Mouse (Mus musculus) C2C12 (cell line): ENCODE results near the gene Spata19. TPM values are rescaled to one million over a fixed set of nuclear protein-coding genes. Genes with fewer than 3 reads are reported as not detected.

Experiments used
- H3K27me3 ChIP-seq: one replicate; pipeline ENCODE4 v1.6.1; 2011; ENCODE audit not compliant: control insufficient read depth, insufficient read depth, insufficient read length
- H3K36me3 ChIP-seq: one replicate; pipeline ENCODE4 v1.6.1; 2011; ENCODE audit not compliant: control insufficient read depth, insufficient read depth
- H3K4me3 ChIP-seq: one replicate; pipeline ENCODE4 v1.5.1; 2011; ENCODE audit warnings: mild to moderate bottlenecking, control low read depth; ENCODE audit not compliant: poor library complexity, insufficient read depth, severe bottlenecking
- H3K79me2 ChIP-seq: one replicate; pipeline ENCODE4 v1.6.1; 2011; ENCODE audit not compliant: control insufficient read depth, insufficient read depth
- H3K79me3 ChIP-seq: one replicate; pipeline ENCODE4 v1.6.1; 2011; ENCODE audit warnings: low read depth, control low read depth
- H3ac ChIP-seq: one replicate; pipeline ENCODE3; 2011; ENCODE audit warnings: low read depth; ENCODE audit not compliant: control insufficient read depth, insufficient read length
- CEBPB ChIP-seq: IDR thresholded peaks from one replicate; pipeline ENCODE4 v1.6.1; 2011; ENCODE audit warnings: low read depth, mild to moderate bottlenecking, control low read depth, moderate library complexity
- CTCF ChIP-seq: IDR thresholded peaks from one replicate; pipeline ENCODE4 v1.5.1; 2011; ENCODE audit not compliant: control insufficient read depth, insufficient read depth, insufficient read length
- FOSL1 ChIP-seq: IDR thresholded peaks from one replicate; pipeline ENCODE4 v1.8.0; 2011; ENCODE audit warnings: mild to moderate bottlenecking, low read length; ENCODE audit not compliant: poor library complexity, insufficient read depth, severe bottlenecking
- MAX ChIP-seq: IDR thresholded peaks from one replicate; pipeline ENCODE4 v1.6.1; 2011; ENCODE audit warnings: mild to moderate bottlenecking, control low read depth
- MYOD1 ChIP-seq: IDR thresholded peaks from one replicate; pipeline ENCODE4 v1.6.1; 2011; ENCODE audit warnings: low read depth; ENCODE audit not compliant: control insufficient read depth, insufficient read length
- MYOG ChIP-seq: IDR thresholded peaks from one replicate; pipeline ENCODE4 v1.6.1; 2011; ENCODE audit not compliant: control insufficient read depth, insufficient read length; ENCODE audit errors: extremely low read depth
- USF1 ChIP-seq: IDR thresholded peaks from one replicate; pipeline ENCODE4 v1.6.1; 2011; ENCODE audit warnings: low read depth, mild to moderate bottlenecking, control low read depth, moderate library complexity
- polyA plus RNA-seq: library from polyadenylated mRNA; unstranded; fragments of >200 nt; fragmentation: generic; extraction: Trizol; gene quantifications from one replicate; pipeline ENCODE4 v1.2.1, GENCODE M21; 2012; ENCODE audit warnings: missing spikeins

Gene Spata19
- polyA plus RNA-seq, 1 experiment, result not detected

DNA sequence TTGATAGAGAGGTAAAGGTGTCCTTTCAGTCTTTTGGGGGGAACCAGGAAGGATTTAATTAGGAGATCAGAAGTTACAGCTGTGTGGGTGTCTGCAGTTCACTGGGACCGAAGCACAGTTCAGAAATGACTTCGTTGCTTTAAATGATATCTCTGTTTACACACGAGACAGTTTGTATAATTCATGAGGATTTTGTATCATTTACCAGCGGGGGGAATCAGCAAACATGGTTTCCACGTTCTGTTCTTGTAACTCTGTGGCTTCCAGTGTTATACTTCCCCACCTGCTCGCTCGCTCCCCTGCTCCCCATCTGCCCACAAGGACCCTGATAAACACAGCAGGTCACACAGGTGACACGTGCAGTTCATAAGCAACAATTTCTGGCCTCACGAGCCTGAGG is 39.3 kb downstream of the Spata19 start:
- Histone ChIP-seq H3K27me3 (no peaks in the 10 kb centered on the region), H3K36me3 (no peaks in the 10 kb centered on the region), H3ac (no peak overlapping the region), H3K79me2 (no peaks in the 10 kb centered on the region), H3K4me3 (no peak overlapping the region), H3K79me3 (no peaks in the 10 kb centered on the region)
- TF ChIP-seq MYOD1 (no peak), CEBPB (no peak), CTCF (no peak), MAX (no peak), FOSL1 (no peak), MYOG (no peak), USF1 (no peak)

DNA sequence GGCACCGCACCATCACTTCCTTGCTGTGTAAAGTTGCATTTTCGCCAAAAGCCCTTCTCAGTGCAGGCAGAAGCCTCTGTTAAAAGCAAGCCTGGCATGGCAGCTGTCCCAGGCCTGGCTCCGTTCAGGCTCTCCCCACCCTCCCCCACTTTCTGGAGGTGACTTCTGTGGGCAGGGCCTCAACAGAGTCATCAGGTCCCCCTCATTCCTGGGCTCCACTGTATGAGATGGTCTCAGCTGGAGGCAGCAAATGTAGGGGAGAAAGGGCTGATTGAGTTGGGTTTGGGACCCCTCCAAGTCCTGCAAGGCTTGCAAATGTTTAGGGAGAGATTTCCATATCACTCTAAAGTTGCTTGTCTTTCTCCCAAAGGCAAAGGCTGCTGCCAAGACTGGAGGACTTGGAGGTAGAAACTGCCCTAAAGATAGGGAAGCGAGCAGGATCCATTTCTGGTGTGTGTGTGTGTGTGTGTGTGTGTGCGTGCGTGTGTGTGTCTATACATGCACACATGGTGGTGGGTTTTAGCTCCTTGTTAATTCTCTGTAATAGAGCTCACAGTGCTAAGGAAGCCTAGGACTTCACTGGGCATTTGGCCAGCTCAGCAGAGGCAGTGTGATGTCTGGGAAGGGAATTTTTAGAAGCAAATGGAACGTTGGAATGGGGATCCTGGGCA is 40.9 kb downstream of the Spata19 start:
- TF ChIP-seq MYOG, result no peak
- TF ChIP-seq CEBPB, result no peak
- TF ChIP-seq MYOD1, result no peak
- no peak for TF ChIP-seq MAX
- no peak for TF ChIP-seq CTCF
- no peak for TF ChIP-seq FOSL1
- no peak for TF ChIP-seq USF1
- H3K79me3 ChIP-seq, result no peaks in the 10 kb centered on the region
- no peaks in the 10 kb centered on the region for H3K36me3 ChIP-seq
- H3K79me2 ChIP-seq, result no peaks in the 10 kb centered on the region
- no peak overlapping the region for H3ac ChIP-seq
- no peaks in the 10 kb centered on the region for H3K27me3 ChIP-seq
- H3K4me3 ChIP-seq, result no peak overlapping the region

DNA sequence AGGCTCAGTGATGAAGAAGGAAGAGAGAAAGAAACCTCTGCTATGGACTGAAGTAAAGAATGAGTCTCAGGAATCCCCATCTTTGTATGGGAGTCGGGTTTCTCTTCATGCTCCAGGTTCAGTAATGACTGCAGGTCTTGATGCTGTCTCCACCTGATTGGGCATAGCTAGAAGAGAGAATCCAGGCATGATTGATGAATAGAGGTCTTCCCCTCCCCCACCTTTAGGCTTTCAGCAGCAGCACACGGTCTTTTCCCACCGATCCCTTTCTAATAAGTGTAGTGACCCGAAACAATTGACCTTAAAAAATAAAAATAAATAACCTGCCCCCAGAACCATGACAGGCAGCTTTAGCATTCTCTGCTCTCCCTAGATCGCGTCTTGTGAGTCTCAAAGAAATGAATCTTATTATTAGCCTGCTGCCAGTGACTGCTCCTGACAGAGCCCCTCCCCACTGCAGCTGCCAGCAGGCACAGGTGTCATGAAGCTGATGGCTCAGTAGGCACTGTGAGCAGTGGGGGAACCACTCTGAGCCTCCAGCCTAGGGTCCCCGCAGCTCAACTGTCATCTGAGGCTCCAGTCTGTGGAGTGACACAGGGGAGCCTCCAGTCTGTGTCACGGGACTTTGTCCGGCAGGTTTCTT is 53.3 kb downstream of the Spata19 start:
- H3K79me3 ChIP-seq, result no peaks in the 10 kb centered on the region
- H3ac ChIP-seq, result no peak overlapping the region
- no peak overlapping the region for H3K4me3 ChIP-seq
- no peaks in the 10 kb centered on the region for H3K79me2 ChIP-seq
- no peak for TF ChIP-seq MAX
- H3K36me3 ChIP-seq, result no peaks in the 10 kb centered on the region
- H3K27me3 ChIP-seq, result no peaks in the 10 kb centered on the region

Other genes starting within 250 kb of the Spata19 start
- gene Jam3, start 241.4 kb upstream of the Spata19 start, polyA plus RNA-seq, result 15.8 TPM
- 0.15 TPM for gene Igsf9b, start 97.6 kb upstream of the Spata19 start, polyA plus RNA-seq